Mouse (Mus musculus) NIH3T3 (cell line): ENCODE data around the gene Ssna1.

ENCODE experiments used
- DNase-seq: peaks from one replicate; pipeline ENCODE4 v3.0.0-alpha.2; 2012; ENCODE audit warnings: low read depth

The Ssna1 gene

GRCm38 (mm10) chr2:25271827-25272511, at the start of gene Ssna1, which contains the start of gene Anapc2:
Ssna1 (minus strand) TSS chr2:25272438.
Anapc2 (plus strand) TSS chr2:25272478.
- peak; percentile 99 for DNase-seq

DNA sequence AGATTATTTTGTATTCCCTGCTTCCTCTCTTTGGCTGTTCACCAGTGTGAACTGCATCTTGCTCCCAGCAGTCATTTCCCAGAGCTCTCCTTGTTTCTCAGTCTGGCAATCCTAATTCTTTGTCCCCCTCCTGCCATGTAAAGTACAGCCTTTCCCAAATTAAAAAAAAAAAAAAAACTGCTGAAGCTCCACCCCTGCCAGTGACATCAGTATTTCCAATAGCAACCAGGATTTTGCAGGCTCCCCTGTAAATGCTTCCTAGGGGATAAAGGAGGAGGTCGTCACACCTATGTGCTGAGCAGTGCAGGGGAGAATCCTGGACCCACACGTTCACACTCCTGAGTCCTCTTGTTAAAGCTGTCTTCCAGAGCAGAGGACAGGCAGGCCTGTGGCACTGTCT, 47.8 kb upstream of the Ssna1 start:
- DNase-seq = no peak

- no peak for DNase-seq
Measured at GRCm38 (mm10) chr2:25318971-25319773, 46.9 kb upstream of the Ssna1 start, which contains the start of gene Grin1. Grin1 (minus strand) TSS chr2:25319187.

DNA sequence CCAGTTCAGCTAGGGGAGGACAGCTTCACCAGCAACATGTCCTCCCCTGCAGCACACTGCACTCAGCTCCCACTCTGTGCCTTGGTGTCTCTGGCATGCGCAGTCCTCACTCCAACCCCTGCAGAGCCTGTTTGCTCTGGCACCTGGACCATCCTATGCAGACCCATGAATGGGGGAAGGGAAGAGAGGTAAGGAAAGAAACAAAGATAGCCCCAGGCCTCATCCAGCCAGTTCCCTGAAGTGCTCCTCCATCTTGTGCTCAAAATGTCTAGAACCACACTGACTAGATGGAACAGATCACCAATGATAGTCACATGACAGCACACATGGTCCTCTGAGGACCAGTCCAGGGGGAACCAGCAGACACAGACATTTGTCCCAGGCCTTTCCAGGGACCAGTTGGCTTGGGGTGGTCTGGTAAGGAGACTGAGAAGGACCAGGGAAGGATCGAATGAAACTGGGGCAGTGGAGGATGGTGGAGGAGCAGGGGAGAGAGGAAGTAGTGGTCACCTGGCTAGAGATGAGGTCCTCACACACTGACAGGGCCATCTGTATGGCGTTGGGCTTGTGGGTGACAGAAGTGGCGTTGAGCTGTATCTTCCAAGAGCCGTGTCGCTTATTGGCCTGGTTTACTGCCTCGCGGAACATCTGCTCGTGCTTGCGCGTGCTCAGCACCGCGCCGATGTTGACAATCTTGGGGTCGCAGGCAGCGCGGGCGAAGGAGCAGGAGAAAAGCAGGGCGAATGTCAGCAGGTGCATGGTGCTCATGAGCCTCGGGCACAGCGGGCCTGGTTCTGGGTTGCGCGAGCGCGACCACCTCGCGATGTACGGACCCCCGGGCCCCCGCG, 46.1 kb upstream of the Ssna1 start:
- no peak for DNase-seq

- no peak for DNase-seq
Measured at GRCm38 (mm10) chr2:25311491-25311891, 39.3 kb upstream of the Ssna1 start.

DNA sequence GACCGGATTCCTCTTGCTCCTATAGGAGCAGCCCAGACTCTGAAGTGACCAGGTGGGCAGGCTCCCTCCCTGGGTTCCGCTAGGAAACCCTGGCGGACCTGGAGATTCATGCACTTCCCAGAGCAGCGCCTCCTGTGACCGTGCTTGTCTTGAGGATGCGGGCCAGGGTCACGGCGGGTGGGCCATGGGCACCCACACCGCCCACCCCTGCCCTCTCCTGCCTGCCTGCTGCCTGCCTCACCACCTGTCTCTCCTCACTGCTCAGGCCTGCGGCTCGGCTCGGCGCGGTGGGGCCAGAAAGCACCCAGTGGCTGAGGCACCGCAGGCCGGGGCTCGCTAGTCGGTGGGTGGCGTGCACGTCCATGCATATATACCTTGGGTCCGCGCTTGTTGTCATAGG, 38.7 kb upstream of the Ssna1 start:
- no peak for DNase-seq

DNA sequence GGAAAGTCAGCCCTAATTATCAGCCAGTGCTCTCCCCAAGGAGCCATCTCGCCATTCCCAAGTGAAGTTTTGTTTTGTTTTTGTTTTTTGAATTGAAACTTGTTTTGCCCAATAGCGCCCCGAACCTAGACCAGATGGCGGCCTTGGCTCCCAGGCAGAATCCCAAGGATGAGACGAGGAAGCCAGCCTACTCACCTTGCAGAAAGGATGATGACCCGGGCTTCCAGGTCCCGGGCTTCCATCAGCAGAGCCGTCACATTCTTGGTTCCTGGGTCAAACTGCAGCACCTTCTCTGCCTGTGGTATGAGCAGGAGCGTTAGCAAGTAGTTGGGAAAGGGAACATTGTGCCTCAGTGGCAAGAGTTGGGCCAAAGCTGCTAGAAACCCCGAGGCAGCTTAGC, 37.9 kb upstream of the Ssna1 start:
- DNase-seq = no peak

- no peak for DNase-seq
Measured at GRCm38 (mm10) chr2:25305587-25306359, 33.5 kb upstream of the Ssna1 start.

- DNase-seq = no peak
Measured at GRCm38 (mm10) chr2:25304657-25305541, 32.7 kb upstream of the Ssna1 start.

DNA sequence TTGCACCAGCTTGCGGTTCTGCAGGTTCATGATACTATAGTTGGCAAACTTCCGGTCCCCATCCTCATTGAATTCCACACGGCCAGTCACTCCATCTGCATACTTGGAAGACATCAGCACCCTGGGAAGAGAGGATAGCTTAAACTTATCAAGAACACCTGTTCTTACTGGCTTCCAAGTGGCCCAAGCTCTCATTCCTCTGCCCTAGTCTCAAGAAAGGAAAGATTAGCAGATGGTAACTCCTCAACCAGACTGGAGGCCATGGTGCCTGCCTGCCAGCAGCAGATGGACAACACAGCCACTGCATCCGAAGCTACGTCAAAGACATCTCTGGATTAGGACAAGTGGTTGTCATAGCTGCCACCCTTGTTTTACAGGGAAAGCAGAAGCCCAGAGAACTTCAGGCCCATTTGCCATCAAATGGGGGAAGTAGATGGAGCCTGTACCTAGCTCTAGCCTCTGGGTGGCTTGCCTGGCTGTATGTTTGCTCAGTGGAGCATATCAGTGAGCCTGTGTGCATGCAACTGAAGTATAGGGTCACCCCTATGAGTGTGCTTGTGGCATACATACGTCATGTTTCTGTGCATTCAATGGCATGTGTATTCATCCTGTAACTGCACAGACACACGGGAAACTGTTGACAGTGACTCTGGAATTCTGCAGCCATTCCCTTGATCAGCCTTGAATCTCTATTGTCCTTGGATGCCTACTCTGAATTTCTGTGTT, 31.9 kb upstream of the Ssna1 start:
- no peak for DNase-seq

GRCm38 (mm10) chr2:25303452-25303851, 31.2 kb upstream of the Ssna1 start:
- DNase-seq = no peak

DNA sequence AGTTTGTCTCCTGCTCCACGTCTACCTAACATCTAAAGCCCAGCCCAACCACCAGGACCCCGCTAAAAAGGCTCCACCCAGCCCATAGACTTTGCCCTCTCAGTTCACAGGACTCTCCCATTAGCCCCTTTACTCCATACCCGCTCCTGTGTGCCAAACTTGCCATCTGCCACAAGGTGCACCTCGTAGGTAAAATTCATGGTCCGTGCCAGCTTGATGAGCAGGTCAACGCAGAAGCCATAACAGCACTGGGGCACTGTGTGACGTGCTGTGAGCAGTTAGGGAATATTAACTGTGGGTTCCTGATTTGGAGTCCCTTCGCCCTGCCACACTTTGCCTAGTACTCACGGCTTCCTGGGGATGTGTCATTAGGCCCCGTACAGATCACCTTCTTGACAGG, 25.8 kb upstream of the Ssna1 start:
- no peak for DNase-seq

- DNase-seq = no peak
Measured at GRCm38 (mm10) chr2:25297093-25297492, 24.9 kb upstream of the Ssna1 start.

DNA sequence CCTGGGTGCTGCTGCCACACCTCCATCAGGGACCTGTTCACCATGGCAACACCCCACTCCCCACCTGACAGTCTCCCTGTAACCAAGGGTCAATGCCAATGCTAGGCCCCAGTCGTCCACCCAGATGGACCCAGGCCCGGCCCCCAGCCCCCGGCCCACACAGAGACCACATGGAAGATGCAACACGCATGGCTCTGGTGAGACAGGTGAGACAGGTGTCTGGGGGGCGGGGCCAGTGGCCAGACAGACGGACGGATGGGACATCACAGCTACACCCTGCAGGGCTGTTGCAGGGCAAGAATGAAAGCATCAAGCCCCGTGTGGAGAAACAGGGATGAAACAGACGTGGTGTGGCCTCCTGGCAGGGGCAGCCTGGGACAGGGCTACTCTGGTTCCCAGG, 21.5 kb upstream of the Ssna1 start:
- no peak for DNase-seq

DNA sequence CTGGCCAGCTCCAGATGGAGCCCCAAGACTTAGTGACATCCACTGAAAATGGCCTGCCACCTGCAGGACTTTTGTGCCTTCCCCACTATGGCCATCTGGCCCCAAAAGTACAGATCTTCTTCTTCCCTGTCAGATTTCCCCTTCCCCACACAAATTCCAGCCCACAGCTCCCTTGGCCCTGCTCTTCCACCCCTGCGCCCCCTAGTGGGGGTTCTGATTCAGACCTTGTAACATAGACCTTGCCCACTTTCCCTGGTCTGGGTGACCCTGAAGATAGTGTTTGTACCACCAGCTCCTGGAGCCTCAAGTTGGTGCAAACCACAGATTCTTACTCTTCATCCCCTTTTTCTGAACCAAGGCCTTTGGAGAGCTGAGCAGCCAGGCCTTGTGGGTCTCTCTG, 20.6 kb upstream of the Ssna1 start:
- peak; percentile 89 for DNase-seq

DNA sequence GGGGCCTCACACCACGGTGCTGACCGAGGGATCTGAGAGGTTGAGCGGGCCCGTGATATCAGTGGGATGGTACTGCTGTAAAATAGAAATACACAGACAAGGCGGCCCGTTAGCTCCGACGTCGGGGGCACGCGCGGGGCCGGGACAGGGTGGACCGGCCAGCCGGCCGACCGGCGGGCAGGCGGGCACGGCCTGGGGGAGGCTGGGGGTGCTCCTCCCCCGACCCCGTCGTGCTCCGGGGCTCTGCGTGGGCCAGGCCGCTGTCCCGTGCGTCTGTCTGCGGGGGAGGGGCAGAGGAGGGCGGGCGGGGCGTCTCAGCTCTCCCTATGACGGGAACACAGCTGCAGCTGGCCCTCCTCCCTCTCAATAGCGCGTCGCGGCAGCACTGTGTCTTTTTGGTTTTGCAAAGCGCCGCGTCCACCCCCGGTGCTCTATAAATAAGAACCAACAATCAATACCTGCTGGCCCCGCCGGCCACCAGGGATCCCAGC, 19.9 kb upstream of the Ssna1 start:
- DNase-seq = peak; percentile 71

- DNase-seq = no peak
Measured at GRCm38 (mm10) chr2:25291184-25292053, 19.2 kb upstream of the Ssna1 start.

DNA sequence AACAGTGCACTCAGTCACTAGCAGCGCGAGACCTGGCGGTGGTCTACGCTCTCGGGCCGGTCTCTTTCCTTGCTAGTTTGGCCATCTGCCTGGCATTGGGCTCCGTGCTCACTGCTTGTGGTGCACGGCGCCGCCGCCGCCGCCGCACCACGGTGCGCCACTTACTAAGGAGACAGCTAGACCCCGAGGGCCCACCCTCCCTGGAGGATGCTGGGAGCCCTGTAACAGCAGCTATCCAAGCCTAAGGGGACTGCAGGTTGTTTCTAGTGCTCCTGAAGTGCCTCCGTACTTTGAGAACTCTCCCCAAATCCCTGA, 18.5 kb upstream of the Ssna1 start:
- no peak for DNase-seq
